Mouse (Mus musculus) macrophage (primary cell): Measurements from ENCODE around the gene Pdgfa. TPM values are rescaled to one million over a fixed set of nuclear protein-coding genes. Genes with fewer than 3 reads are reported as not detected.

ENCODE experiments used
- H3K27ac ChIP-seq: fragments of 350-480 bp; formaldehyde crosslinking; 2 replicates; pipeline ENCODE4 v1.9.0; 2021
- H3K36me3 ChIP-seq: fragments of 350-480 bp; formaldehyde crosslinking; 2 replicates; pipeline ENCODE4 v1.9.0; 2021; ENCODE audit errors: inconsistent target
- H3K4me3 ChIP-seq: fragments of 350-480 bp; formaldehyde crosslinking; 2 replicates; pipeline ENCODE4 v1.9.0; 2021; ENCODE audit errors: inconsistent target
- H3K79me2 ChIP-seq: fragments of 350-480 bp; formaldehyde crosslinking; 2 replicates; pipeline ENCODE4 v1.9.0; 2021; ENCODE audit errors: inconsistent target
- WGBS: methylation state at CpG from one replicate; pipeline ENCODE4 v1.1.7; 2026; ENCODE audit warnings: inconsistent platforms; ENCODE audit not compliant: missing documents; 5-methylcytosine and 5-hydroxymethylcytosine counted together
- polyA plus RNA-seq: library from polyadenylated mRNA; stranded (reverse); fragments of 250-400 nt; gene quantifications from 3 replicates; pipeline ENCODE4 v1.2.4, GENCODE M21; 2018; ENCODE audit warnings: inconsistent platforms

Gene Pdgfa
- polyA plus RNA-seq, 1 experiment from 2014 or later, result 6.6 TPM

DNA sequence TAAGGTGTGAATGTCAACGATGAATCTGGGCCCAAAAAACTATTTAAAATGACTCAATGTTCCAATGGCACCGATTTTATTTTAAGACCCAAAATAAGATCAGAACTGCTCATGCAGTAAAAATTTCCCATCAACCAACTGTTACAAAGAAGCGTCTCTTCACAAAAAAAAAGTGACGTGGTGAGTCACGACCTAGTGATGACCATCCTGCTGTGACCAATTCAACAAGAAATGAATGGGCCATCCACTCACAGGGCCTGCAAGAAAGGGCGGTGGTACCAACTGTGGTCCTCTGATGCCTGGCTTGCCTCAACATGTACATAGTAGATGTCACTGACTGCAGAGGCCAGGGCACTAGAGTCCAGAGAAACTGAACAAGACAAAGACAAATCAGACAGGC is 7.6 kb downstream of the Pdgfa start:
- peaks cover 4% of the 10 kb centered on the region; the same call in 1 of the 2 replicates for H3K36me3 ChIP-seq
- H3K4me3 ChIP-seq, result no peak overlapping the region
- H3K79me2 ChIP-seq, result no peaks in the 10 kb centered on the region
- WGBS, result 95% methylated on average over 6 of the region's 6 CpGs
- no peak overlapping the region for H3K27ac ChIP-seq

DNA sequence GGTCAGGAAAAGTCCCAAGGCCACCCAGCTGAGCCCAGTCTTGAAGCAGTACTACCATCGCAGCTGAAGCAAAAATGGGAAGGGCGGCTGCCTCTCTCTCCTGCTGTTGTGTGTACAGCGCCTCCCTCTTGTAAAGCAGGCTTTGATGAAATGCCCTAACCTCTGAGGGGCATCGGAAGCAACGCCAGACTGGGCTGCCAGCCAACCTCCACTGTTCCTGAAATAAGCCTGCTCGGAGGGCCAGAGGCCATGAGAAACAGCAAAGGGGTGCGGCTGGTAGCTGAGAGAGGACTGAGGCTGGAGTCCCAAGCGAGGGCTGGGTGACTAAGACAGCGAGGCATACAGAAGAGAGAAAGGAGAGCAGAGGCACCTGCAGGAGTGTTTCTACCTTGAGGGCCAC is 8.4 kb downstream of the Pdgfa start:
- H3K27ac ChIP-seq, result no peak overlapping the region
- peaks cover 4% of the 10 kb centered on the region; the same call in 1 of the 2 replicates for H3K36me3 ChIP-seq
- WGBS, result 68% methylated on average over 9 of the region's 9 CpGs
- no peaks in the 10 kb centered on the region for H3K79me2 ChIP-seq
- no peak overlapping the region for H3K4me3 ChIP-seq

DNA sequence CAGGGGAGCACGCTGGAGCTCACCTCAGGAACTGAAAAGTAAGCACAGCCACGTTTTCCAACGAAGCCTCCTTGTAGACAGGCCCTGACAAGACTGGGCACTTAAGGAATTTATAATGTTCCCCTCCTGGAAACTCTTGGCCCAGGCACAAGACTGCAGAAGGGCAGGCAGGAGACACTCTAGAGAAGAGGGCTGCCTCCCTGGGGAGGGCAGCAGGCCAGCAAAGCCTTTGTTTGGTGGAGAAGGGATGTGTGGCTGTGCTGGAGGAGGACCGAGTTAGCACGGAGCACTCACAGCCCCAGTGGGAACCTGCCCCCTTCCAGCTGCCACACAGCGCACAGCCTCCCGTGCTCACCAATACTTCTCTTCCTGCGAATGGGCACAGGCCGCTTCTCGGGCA is 9.2 kb downstream of the Pdgfa start:
- H3K27ac ChIP-seq, result no peak overlapping the region
- 83% methylated on average over 9 of the region's 10 CpGs for WGBS
- peaks cover 4% of the 10 kb centered on the region; the same call in 1 of the 2 replicates for H3K36me3 ChIP-seq
- no peaks in the 10 kb centered on the region for H3K79me2 ChIP-seq
- no peak overlapping the region for H3K4me3 ChIP-seq

DNA sequence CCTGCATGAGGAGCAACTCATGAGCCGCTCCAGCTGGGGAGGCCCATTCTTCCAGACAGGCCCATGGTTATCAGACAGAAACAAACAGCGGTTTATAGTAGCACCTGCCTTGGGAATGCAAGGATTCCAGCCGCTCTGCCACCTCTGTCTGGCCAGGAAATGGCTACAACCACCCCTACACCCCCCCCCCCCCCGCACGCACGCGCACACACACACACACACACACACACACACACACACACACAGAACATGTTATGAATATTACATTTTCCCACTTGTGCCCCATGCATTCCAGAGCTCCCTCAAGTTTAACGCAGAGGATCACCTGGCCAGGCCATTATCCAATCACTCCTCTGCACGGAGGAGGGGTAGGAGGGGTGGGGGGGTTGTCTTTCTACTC is 15.2 kb downstream of the Pdgfa start:
- no peak overlapping the region for H3K27ac ChIP-seq
- H3K36me3 ChIP-seq, result no peaks in the 10 kb centered on the region
- WGBS, result 93% methylated on average over 5 of the region's 9 CpGs
- no peaks in the 10 kb centered on the region for H3K79me2 ChIP-seq
- H3K4me3 ChIP-seq, result no peak overlapping the region

DNA sequence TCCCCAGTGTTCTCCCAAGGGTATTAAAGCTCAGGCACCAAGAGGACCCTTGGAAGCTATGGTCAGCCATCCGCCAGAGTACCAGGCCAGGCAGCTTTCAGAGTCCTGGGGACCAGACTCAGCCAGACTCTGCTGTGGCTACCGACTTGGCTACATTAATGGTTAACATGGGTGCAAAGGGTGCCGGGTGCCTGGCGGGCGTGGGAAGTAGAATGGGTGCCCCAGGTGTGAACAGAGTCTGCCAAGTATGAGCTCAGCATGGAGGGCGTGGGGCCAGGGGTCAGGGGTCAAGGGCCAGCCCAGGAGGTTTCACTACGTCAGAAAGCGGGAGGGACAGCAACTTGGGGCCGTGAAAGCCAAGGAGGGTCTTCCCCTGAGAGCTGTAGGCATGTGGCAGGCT is 16.6 kb downstream of the Pdgfa start:
- H3K79me2 ChIP-seq, result no peaks in the 10 kb centered on the region
- no peaks in the 10 kb centered on the region for H3K36me3 ChIP-seq
- H3K27ac ChIP-seq, result no peak overlapping the region
- H3K4me3 ChIP-seq, result no peak overlapping the region
- 92% methylated on average over 9 of the region's 9 CpGs for WGBS

DNA sequence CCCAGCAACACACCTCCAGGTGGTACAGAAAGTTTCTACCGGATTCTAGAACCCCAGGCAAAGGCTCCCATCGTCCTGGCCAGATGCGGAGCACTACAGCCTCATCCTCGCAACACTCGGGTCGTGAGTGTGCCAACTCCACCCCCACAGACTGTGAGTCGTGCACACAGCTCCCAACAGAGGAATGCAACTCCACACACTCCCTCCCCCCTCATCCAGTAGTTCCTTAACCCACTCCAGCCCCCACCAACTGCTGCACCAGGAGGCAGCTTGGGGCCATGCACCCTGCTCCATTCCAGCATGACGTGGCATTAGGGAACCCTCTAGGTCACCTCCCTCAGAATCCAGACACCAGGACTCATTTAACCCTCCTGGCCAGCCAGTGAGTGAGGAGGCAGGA is 17.3 kb downstream of the Pdgfa start:
- Histone ChIP-seq H3K27ac (no peak overlapping the region), H3K4me3 (no peak overlapping the region), H3K79me2 (no peaks in the 10 kb centered on the region), H3K36me3 (no peaks in the 10 kb centered on the region)
- 96% methylated on average over 8 of the region's 8 CpGs for WGBS

DNA sequence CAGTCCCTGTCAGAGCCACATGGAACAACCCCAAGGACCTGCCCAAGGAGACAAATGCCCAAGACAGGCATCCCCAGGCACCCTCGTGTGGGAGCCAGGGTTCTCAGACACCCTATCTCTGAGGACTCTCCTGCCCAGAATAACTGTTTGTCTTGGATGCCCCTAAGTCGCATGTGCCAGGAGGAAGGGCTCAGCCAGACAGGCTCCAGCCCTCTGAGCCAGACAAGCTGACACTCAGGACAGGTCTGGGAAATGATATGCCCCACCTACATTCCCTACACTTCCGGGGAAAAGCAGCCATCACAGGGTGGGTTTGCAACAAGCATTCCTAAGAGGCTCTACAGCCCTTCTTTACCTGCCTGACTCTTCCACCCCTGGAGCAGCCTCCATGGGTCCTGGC is 19.4 kb downstream of the Pdgfa start:
- Histone ChIP-seq H3K27ac (no peak overlapping the region), H3K79me2 (no peaks in the 10 kb centered on the region), H3K4me3 (no peak overlapping the region), H3K36me3 (no peaks in the 10 kb centered on the region)
- 81% methylated on average over 3 of the region's 3 CpGs for WGBS

DNA sequence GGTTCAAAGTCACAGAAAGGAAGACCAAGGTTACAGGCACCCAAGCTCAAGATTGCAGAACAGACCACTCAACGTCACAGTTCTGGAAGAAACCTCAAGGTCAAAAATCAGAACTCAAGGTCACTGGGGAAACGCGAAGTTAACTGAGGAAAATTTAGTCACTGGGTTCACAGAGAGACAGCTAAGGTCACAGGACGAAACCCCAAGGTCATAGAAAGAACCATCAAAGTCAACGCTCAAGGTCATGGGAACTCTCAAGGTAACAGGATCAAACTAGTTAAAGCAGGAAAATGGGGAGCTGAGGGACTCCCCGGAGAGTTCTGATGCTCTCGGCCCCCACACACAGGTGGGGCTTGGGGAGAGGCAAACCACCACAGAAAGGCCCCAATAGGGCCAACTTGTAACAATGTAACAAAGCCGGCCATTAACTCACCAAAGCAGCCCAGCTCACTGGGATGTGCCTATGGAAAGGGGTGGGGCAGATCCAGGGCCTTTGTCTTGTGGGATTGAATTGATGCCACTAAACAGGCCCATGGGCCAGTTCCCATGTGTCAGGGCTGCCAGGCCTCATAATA is 22.2 kb downstream of the Pdgfa start:
- no peaks in the 10 kb centered on the region for H3K36me3 ChIP-seq
- 96% methylated on average over 8 of the region's 8 CpGs for whole genome bisulfite sequencing
- no peak overlapping the region for H3K27ac ChIP-seq
- H3K79me2 ChIP-seq, result no peaks in the 10 kb centered on the region
- H3K4me3 ChIP-seq, result no peak overlapping the region

DNA sequence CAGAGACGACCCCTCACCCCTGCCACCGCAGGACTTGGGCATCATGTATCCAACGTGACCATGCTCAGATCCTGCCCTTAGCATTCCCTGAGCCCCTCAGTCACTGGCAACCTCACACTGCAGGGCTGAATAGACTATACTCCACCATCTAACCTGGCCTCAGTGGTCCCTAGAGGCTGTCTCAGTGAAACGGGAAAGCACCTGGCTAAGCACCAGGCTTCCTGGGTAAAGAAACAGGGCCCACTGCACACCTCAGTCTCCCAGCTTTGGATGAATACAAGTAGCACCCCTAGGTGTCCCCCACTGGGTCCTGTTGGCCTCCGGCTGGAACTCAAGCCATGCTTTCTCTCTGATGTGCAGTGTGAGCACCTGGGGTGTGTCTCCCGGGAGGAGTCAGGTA is 23.7 kb downstream of the Pdgfa start:
- no peaks in the 10 kb centered on the region for H3K36me3 ChIP-seq
- no peak overlapping the region for H3K27ac ChIP-seq
- H3K4me3 ChIP-seq, result no peak overlapping the region
- 91% methylated on average over 6 of the region's 6 CpGs for WGBS
- no peaks in the 10 kb centered on the region for H3K79me2 ChIP-seq

DNA sequence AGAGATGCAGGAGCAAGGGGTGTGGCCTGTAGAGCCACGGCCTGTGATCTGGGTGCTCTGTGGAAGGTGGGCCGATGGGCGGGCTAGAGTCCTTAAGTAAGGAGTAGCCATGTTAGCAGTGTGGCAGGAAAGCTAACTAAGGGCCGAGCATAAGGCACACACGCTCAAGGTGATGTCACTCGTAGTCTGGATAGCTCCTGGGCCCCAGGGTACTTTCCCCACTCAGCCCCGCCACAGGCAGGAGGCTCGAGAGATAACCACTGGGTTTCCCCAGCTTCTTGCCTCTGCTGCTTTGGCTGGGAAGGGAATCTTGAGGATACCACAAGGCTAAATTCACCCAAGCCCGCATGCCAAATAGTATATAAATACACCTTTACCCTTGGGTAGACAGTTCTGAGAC is 25.8 kb downstream of the Pdgfa start:
- 83% methylated on average over 9 of the region's 9 CpGs for WGBS
- H3K27ac ChIP-seq, result no peak overlapping the region
- no peaks in the 10 kb centered on the region for H3K36me3 ChIP-seq
- no peaks in the 10 kb centered on the region for H3K79me2 ChIP-seq
- no peak overlapping the region for H3K4me3 ChIP-seq

DNA sequence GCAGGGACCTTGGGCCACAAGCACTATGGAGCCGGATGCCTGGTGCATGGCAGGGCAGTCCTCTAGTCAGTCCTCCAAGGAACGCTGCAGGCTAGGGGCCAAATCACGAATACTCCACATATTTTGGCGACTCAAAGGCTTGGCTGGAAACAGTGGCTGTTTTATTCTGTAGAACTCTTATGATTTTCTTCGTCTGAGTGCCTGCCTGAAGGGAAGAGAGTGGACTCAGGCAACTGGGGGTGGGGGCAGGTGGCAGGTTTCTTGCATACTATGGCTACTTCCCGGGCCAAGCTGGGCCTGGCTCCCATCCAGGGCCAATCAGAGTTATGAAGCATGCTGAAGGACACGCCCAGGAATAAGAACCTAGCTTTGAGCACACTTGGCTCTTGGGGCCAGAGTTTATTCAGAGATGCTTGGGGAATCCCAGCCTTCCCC is 27.1 kb downstream of the Pdgfa start:
- 86% methylated on average over 7 of the region's 7 CpGs for WGBS
- Histone ChIP-seq H3K27ac (no peak overlapping the region), H3K4me3 (no peak overlapping the region), H3K36me3 (no peaks in the 10 kb centered on the region), H3K79me2 (no peaks in the 10 kb centered on the region)

DNA sequence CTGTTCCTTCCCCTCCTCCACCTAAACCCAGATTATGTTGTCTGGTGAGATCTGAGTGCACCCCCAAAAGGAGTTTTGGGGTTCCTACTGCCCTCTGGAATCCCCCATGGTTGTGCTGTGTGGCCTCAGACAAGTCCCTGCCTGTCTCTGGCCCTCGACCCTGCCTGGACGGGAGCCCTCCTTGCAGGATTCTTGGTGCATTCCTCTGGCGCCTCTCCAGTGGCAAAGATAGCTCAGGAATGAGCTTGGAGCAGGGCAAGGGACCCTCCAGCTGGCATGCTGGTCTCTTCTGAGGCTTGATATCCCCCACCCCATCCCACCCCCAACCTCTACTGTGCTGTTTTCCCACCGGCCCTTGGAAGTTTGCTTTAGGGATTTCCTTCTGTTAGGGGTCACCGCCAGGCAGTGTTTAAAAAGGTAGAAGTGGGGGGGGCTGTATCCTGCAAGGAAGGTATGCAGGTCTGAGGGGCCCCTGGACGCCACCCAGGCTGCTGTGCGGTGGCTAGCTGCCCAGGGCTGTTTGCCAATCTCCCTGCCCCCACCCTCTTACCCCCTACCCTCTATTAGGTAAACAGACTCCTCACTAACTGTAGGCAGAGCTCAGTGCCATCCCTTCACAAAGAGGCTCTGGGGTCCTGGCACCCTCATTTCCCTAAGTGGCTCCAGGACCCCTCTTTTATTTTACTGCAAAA is 31.0 kb downstream of the Pdgfa start:
- no peak overlapping the region for H3K27ac ChIP-seq
- no peaks in the 10 kb centered on the region for H3K79me2 ChIP-seq
- WGBS, result 86% methylated on average over 7 of the region's 7 CpGs
- no peaks in the 10 kb centered on the region for H3K36me3 ChIP-seq
- no peak overlapping the region for H3K4me3 ChIP-seq

DNA sequence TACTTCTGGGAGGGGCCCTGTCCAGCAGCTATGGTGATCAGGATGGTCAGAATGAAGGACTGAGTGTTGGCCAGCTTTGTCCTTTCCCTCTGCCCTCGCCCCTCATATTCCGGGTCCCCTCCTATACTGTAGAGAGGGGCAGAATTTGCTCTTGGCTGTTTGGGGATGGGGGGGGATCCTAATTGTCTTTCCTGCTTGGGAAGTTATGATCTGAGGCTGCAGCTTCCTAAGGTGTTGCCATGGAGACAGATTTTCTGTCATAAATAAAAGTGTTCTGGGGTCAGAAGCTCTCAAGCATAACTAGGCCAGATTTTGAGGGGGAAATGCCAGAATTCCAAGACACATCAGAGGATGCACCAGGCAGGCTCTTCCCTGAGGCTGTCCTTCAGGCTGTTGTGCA is 31.6 kb downstream of the Pdgfa start:
- WGBS, result 85% methylated on average over 2 of the region's 2 CpGs
- Histone ChIP-seq H3K79me2 (no peaks in the 10 kb centered on the region), H3K4me3 (no peak overlapping the region), H3K36me3 (no peaks in the 10 kb centered on the region), H3K27ac (no peak overlapping the region)

DNA sequence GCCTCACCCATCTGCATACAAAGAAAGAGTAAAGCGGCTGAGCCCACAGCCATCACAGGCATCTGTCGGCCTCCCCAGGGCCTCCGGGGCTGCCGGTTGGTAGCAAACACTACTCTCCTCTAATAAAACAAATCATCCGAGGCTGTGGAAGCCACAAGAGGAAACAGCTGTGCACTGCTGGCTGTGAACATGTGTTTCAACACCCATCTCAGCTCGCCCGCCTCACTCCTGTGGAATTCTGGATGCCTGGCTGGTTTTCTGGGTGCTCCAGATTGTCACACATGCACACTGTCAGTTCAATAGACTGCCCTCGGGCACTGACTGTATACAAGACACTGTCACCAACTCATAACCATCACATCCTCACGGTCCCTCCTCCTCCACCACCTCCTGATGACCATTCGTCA is 40.7 kb downstream of the Pdgfa start:
- Histone ChIP-seq H3K4me3 (no peak overlapping the region), H3K36me3 (no peaks in the 10 kb centered on the region)
- WGBS, result 12% methylated on average over 10 of the region's 10 CpGs

DNA sequence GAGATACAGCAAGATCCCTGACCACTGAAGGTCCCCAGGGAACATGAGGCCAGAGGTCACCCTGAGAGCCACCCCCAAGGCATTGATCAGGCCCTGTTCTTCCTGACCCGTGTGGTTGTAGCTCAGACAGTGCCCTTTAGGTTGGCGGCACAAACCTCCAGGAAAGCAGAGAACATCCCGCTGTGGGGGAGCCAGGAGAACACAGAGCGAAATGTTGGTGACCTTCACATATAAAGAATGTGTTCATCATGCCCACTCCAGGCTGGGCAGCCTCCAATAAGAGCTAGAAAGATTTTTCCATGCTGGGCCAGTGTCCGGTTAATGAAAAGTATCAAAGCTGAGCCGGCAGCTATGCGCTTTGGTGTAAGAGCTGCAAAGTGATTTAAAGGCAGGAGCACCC is 43.2 kb downstream of the Pdgfa start:
- no peak overlapping the region for H3K27ac ChIP-seq
- no peak overlapping the region for H3K4me3 ChIP-seq
- no peaks in the 10 kb centered on the region for H3K79me2 ChIP-seq
- H3K36me3 ChIP-seq, result no peaks in the 10 kb centered on the region
- WGBS, result 97% methylated on average over 7 of the region's 7 CpGs

More for the DNA sequence above, 40.7 kb downstream of the Pdgfa start:
- Histone ChIP-seq H3K79me2 (no peaks in the 10 kb centered on the region), H3K27ac (no peak overlapping the region)

DNA sequence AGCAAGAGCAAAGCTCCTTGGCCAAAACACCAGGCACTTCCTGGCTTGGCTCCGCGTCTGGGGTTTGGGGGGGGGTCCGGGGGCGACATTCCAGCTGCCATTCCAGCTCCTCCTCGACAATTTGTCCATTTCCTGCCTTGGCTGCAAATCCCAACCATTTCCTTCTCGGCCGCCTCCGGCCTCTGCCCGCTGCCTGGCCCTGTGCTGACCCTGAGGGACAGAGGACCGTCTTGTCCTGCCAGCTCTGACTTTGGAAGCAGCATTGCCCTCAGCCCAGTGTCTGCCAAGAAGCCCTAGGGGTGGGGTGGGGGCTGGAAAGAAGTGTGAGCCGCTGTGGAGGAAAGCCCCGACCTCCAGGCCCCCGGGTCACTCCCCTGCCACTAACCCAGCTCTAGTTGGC is 44.2 kb downstream of the Pdgfa start:
- WGBS, result 75% methylated on average over 12 of the region's 13 CpGs
- Histone ChIP-seq H3K4me3 (no peak overlapping the region), H3K27ac (no peak overlapping the region), H3K36me3 (no peaks in the 10 kb centered on the region), H3K79me2 (no peaks in the 10 kb centered on the region)
